Mouse (Mus musculus) spleen, adult 2 months (tissue): Measurements from ENCODE around the gene Itpkc. TPM values are rescaled to one million over a fixed set of nuclear protein-coding genes. Genes with fewer than 3 reads are reported as not detected.

Experiments
- DNase-seq, 2 experiments: peaks; one replicate each; pipeline versions ENCODE4 v3.0.0 to v3.0.0-alpha.2; 2012 to 2021; ENCODE audit warnings: low spot score in 2 of 2, low read depth in 1 of 2
- H3K27ac ChIP-seq: fragments of 200-500 bp; 2 replicates; pipeline ENCODE4 v1.5.1; 2012; ENCODE audit warnings: low read length, inconsistent platforms; ENCODE audit not compliant: insufficient read depth
- H3K27me3 ChIP-seq: fragments of 200-500 bp; 2 replicates; pipeline ENCODE4 v1.6.1; 2012; ENCODE audit warnings: mild to moderate bottlenecking, moderate library complexity, low read length, inconsistent platforms; ENCODE audit not compliant: control insufficient read depth, insufficient read depth
- H3K36me3 ChIP-seq: fragments of 200-500 bp; 2 replicates; pipeline ENCODE4 v1.6.1; 2012; ENCODE audit warnings: mild to moderate bottlenecking, low read length, inconsistent platforms; ENCODE audit not compliant: control insufficient read depth, insufficient read depth
- H3K4me1 ChIP-seq: fragments of 200-500 bp; 2 replicates; pipeline ENCODE4 v1.6.1; 2011; ENCODE audit warnings: inconsistent platforms; ENCODE audit not compliant: control insufficient read depth, insufficient read depth, insufficient read length
- H3K4me3 ChIP-seq: fragments of 200-500 bp; 2 replicates; pipeline ENCODE4 v1.5.1; 2011; ENCODE audit warnings: mild to moderate bottlenecking, inconsistent platforms; ENCODE audit not compliant: insufficient read depth, insufficient read length; ENCODE audit errors: extremely low read depth
- CTCF ChIP-seq: fragments of 200-500 bp; IDR thresholded peaks from 2 replicates; pipeline ENCODE4 v1.5.1; 2011; ENCODE audit warnings: mild to moderate bottlenecking, inconsistent platforms; ENCODE audit not compliant: insufficient read depth, insufficient read length, insufficient replicate concordance; ENCODE audit errors: extremely low read depth
- POLR2A ChIP-seq: fragments of 200-500 bp; IDR thresholded peaks from 2 replicates; pipeline ENCODE4 v1.6.1; 2011; ENCODE audit warnings: low read depth, low read length, inconsistent platforms
- WGBS: fragments of 180-500 bp; shearing (Covaris S2); methylation state at CpG from one replicate; pipeline ENCODE4 v1.1.7; 2018; 5-methylcytosine and 5-hydroxymethylcytosine counted together
- polyA plus RNA-seq: library from polyadenylated mRNA; depleted of rRNA; stranded (reverse); fragments of >200 nt; gene quantifications from 2 replicates; pipeline ENCODE4 v1.2.3, GENCODE M21; 2012

Gene Itpkc
- polyA plus RNA-seq, 1 experiment: 7.0 TPM

DNA sequence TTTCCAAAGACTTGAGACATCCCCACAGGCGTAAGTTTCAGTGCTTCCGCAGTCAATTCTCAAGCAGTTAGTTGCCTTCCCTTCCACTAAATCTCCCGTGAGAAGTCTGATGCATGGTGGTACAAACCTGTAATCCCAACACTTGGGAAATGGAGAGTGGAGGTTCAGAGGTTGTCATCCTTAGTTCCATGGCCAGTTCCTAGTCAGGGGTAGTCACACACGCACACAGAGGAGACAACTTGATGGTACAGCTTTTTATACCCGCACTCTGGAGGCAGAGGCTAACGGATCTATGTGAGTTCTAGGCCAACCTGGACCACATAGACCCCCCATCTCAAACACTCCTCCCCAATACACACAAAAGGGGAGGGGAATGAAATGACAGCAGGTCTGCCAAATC, 404 bp upstream of the Itpkc start:
- H3K36me3 ChIP-seq: no peaks in the 10 kb centered on the region
- peak overlapping the region; percentile 76 for H3K4me3 ChIP-seq
- H3K27ac ChIP-seq: peak overlapping the region; percentile 84
- H3K4me1 ChIP-seq: peaks cover 18% of the 10 kb centered on the region; the same call in 1 of the 2 replicates
- WGBS: 15% methylated on average over 6 of the region's 6 CpGs
- H3K27me3 ChIP-seq: no peaks in the 10 kb centered on the region
- DNase-seq: no peak
- no peak for TF ChIP-seq CTCF
- no peak for TF ChIP-seq POLR2A

DNA sequence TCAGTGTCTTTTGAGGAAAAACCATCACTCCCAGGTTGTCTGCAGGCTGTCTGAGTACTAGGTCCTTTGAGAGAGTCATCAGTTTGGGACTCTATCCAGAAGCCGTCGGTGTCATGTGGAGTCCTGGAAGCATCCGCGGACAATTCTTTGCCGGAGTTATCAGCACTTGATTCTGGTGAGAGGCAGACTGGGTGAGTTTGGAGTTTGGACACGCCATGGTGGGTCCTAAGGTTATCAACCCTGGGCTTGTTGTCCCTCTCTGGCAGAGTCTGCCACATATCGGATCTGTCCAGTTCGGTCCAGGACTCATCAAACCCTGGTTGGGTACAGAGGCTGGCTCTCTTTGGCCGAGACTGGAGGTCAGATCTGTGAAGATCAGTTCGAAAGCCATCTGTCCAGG, 785 bp downstream of the Itpkc start:
- Histone ChIP-seq H3K27ac (peak overlapping the region; percentile 70), H3K27me3 (no peaks in the 10 kb centered on the region), H3K4me3 (peak overlapping the region; percentile 76), H3K4me1 (peaks cover 12% of the 10 kb centered on the region; the same call in 1 of the 2 replicates), H3K36me3 (no peaks in the 10 kb centered on the region)
- WGBS: 16% methylated on average over 10 of the region's 10 CpGs
- no peak for DNase-seq
- no peak for TF ChIP-seq CTCF
- TF ChIP-seq POLR2A: no peak

DNA sequence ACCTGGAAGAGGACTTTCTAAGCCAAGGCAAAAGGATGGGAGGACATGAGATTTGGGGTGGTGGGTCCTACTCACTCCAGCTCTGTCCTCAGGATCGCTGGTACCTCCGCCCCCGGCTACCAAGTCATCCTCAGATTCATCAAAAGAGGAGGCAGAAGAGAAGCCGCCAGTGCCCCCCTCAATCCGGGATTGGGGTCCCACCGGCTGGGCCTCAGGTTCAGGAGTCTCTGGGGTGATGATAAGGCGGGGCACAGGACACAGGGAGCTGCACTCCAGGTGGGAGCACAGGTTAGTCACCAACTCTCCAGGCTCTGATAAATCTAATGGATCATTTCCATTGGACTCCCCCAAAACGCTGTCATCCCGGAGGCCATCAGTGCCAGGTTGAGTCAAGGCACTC, 1.2 kb downstream of the Itpkc start:
- H3K36me3 ChIP-seq: no peaks in the 10 kb centered on the region
- H3K27ac ChIP-seq: no peak overlapping the region
- TF ChIP-seq CTCF (no peak), POLR2A (no peak)
- WGBS: 66% methylated on average over 9 of the region's 9 CpGs
- no peak for DNase-seq
- H3K4me3 ChIP-seq: peak overlapping the region; percentile 76
- H3K27me3 ChIP-seq: no peaks in the 10 kb centered on the region
- peaks cover 12% of the 10 kb centered on the region; the same call in 1 of the 2 replicates for H3K4me1 ChIP-seq

DNA sequence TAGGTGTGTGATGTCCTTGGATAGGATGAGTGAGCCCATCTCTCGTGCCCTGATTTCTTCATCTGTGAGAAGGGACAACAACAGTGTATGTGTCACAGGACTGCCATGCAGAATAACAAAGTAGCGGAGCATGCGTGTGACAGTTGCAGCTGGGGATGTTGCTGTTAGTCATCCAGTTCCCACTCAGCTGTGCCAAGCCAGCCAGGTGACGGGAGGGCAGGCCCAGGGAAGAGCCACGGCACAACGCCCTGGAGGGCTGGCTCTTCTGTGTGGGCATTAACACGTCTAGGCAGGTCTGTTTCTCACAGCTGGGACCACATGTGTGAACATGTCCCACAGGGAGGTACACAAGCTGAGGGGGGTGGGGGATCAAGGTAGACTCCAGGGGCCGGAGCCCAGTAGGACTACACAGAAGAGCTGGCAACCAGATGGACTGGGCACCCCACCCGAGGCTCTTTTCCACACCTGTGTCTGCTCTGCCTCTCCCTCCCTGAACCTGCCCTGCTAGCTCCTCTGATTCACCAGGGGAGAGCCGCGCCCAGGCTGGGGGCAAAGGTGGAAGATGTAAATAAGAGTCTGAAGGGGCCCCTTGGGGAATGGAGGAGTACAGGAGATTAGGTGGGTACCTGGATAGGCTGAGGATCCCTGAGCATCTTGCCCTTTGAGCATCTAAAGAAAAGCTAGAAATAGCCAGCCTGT, 3.4 kb downstream of the Itpkc start:
- H3K4me3 ChIP-seq: no peak overlapping the region
- TF ChIP-seq POLR2A (no peak), CTCF (no peak)
- no peaks in the 10 kb centered on the region for H3K27me3 ChIP-seq
- peaks cover 12% of the 10 kb centered on the region; the same call in 1 of the 2 replicates for H3K4me1 ChIP-seq
- no peak for DNase-seq
- no peak overlapping the region for H3K27ac ChIP-seq
- no peaks in the 10 kb centered on the region for H3K36me3 ChIP-seq
- WGBS: 78% methylated on average over 11 of the region's 11 CpGs

DNA sequence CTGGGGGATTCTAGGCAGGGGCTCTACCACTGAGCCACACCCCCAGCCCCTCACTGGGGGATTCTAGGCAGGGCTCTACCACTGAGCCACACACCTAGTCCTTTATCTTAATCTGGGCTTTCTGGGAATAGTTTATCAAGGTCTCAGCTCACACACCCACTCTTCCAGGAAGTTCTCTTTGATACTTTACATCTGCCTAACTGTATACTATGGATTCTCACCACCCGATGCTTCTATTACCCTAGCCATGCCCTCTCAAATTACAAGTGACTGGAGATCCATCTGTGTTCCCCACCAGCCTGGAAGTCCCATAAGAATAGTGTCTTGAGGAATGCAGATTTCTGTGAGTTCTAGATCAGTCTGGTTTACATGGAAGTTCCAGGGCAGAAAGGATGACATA, 5.9 kb downstream of the Itpkc start:
- 89% methylated on average over 1 of the region's 1 CpGs for WGBS
- no peak for DNase-seq
- no peaks in the 10 kb centered on the region for H3K27me3 ChIP-seq
- peaks cover 9% of the 10 kb centered on the region; the same call in 1 of the 2 replicates for H3K4me1 ChIP-seq
- H3K27ac ChIP-seq: no peak overlapping the region
- no peak overlapping the region for H3K4me3 ChIP-seq
- TF ChIP-seq CTCF (no peak), POLR2A (no peak)
- no peaks in the 10 kb centered on the region for H3K36me3 ChIP-seq

DNA sequence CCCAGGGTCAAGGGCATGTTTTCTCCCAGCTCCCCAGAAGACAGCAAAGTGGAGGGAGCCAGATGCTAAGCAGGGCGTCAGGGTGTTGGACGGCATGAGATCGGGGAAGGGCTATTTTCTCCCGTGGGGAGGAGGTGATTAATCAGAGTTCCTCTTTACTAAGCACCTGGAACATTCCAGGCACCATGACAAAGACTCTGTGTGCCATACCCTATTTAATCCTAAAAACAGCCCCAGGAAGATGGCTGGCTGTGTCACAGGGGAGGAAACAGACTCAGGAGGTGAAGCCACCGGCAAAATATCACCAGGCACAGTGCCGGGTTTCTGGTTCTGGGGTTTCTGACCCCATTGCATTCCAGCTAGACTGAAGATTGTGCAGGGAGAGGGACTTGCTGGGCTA, 6.5 kb downstream of the Itpkc start:
- no peak overlapping the region for H3K27ac ChIP-seq
- TF ChIP-seq CTCF (no peak), POLR2A (no peak)
- 82% methylated on average over 6 of the region's 6 CpGs for WGBS
- no peak overlapping the region for H3K4me3 ChIP-seq
- DNase-seq: no peak
- H3K27me3 ChIP-seq: no peaks in the 10 kb centered on the region
- H3K4me1 ChIP-seq: peaks cover 3% of the 10 kb centered on the region; the same call in 1 of the 2 replicates
- no peaks in the 10 kb centered on the region for H3K36me3 ChIP-seq

DNA sequence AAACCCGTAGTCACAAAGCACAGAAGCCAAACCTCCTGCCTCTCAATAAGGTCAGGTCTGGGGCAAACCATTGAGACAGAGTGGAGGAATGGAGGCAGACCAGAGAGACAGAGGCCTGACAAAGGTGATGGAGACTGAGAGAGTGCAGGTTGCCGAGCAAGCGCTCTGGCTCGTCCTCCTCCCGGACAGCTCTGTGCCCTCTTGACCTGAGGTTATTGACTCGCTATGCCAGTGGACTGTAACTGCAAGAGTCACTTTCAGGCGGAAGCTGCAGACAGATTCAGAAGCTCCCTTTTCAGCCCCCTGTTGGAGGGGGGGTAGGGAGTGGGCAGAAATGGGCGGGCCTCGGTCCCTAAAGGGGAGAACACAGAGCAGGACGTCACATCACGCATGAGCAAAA, 8.5 kb downstream of the Itpkc start:
- DNase-seq: no peak
- 0 out of 2 replicates have a peak, but pooled peaks cover 1% of the 10 kb centered on the region for H3K36me3 ChIP-seq
- WGBS: 86% methylated on average over 11 of the region's 11 CpGs
- H3K4me3 ChIP-seq: no peak overlapping the region
- no peaks in the 10 kb centered on the region for H3K27me3 ChIP-seq
- TF ChIP-seq CTCF: no peak
- TF ChIP-seq POLR2A: no peak
- H3K27ac ChIP-seq: no peak overlapping the region
- no peaks in the 10 kb centered on the region; the same call in 1 of the 2 replicates for H3K4me1 ChIP-seq
